Mouse (Mus musculus) left cerebral cortex, adult 9 months (tissue): Measurements from ENCODE around the gene Ctla2b.
"Not testable (repeated sequence)": the region's sequence is repeated elsewhere in the genome, so short reads cannot be mapped to it uniquely, and the experiment has no call there.

Experiments
- DNase-seq, 2 experiments: peaks; one replicate each; pipeline ENCODE4 v3.0.0; 2022; ENCODE audit warnings: low spot score in 2 of 2

The Ctla2b gene

DNA sequence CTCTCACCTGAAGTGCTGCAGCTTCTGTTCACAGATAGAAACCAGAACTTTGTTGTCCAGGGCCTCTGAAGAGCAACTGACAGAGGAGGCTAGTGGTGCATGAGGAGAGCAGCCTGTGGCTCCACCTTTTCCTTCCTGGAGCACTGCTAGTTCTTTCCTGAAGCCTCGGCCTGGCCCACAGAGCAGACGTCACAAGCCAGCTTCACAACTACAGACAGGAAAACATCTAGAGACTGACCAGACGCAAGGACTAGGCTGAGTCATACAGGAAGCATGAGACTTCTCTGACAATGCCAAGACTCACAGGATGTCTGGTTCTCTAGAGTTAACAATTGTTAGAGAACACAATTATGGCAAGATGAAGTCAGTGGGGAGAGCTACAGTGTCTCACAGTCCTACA lies at the start of gene Ctla2b:
Gene Ctla2b (minus strand): TSS at position 120 of the 400 bp plus-strand sequence.
- DNase-seq, result peak; percentile 3 to 14

DNA sequence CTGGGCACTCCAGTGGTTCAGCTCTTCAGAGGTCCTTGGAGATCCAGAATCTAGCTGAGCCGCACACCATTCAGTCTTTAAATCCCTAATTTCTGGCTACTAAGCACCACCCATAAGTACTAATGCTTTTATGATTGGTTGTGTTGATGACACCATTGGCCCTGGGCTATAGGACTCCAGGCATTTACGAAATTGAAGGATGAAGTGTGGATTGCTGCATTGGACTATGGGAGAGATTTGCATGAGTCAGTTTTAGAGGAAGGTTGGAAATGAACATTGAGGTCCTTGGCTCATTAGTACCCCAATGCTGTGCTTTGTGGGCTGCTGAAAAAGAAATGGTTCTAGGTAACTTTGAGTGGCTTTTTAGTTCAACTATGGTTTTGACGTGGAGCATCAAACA lies 44.6 kb upstream of the Ctla2b start, which contains the start of gene Tpbpa:
Gene Tpbpa (minus strand): TSS at position 101 of the 400 bp plus-strand sequence.
- DNase-seq, result not testable (repeated sequence)

DNA sequence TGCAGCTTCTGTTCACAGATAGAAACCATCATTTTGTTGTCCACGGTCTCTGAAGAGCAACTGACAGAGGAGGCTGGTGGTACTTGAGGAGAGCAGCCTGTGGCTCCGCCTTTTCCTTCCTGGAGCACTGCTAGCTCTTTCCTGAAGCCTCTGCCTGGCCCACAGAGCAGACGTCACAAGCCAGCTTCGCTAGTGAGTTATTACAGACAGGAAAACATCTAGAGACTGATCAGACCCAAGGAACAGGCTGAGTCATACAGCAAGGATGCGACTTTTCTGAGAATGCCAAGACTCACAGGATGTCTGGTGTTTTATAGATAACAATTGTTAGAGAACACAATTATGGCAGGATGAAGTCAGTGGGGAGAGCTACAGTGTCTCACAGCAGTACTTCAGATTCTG lies 39.3 kb upstream of the Ctla2b start, which contains the start of the genes Gm49391 and Ctla2a:
Gene Gm49391 (minus strand): TSS at position 72 of the 402 bp plus-strand sequence.
Gene Ctla2a (minus strand): TSS at position 126 of the 402 bp plus-strand sequence.
- no peak for DNase-seq

DNA sequence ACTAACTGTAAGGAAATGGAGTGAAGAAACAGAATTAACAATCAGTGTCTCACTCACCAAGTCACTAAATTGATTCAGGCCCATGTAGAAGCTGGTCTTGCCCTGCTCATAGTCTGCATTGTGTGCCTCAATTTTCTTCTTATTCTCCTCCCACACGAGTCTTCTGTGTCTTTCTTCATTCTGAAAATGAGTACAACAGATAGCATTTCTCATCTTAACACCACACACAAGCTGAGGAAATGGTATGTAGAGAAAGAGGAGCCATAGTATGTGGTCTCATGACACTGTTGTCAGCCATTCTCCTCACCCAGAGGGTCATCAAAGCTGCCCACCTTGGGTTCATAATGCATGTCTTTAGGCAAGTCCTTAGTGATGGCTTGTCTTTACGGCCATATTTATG lies 38.2 kb upstream of the Ctla2b start, which contains the start of gene Gm49393:
Gene Gm49393 (minus strand): TSS at position 101 of the 400 bp plus-strand sequence.
- DNase-seq, result not testable (repeated sequence)

DNA sequence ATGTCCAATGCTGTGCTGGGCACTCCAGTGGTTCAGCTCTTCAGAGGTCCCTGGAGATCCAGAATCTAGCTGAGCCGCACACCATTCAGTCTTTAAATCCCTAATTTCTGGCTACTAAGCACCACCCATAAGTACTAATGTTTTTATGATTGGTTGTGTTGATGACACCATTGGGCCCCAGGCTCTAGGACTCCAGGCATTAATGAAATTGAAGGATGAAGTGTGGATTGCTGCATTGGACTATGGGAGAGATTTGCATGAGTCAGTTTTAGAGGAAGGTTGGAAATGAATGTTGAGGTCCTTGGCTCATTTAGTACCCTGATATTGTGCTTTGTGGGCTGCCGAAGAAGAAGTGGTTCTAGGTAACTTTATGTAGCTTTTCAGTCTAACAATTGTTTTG lies 7.5 kb upstream of the Ctla2b start, which contains the start of gene Tpbpb:
Gene Tpbpb (minus strand): TSS at position 101 of the 400 bp plus-strand sequence.
- DNase-seq, result not testable (repeated sequence)

DNA sequence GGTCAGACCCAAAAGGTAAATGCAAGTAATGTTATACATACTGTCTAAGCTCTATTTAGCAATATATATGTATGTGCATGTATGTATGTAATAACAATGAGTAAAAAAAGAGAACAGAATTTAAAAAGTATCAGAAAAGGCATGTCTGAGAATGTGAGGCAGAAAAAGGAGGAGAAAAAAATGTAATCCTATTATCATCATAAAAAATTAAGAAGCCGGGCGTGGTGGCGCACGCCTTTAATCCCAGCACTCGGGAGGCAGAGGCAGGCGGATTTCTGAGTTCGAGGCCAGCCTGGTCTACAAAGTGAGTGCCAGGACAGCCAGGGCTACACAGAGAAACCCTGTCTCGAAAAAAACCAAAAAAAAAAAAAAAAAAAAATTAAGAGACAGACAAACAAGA lies 453 bp downstream of the Ctla2b start, which contains the start of gene Gm49392:
Gene Gm49392 (minus strand): TSS at position 101 of the 400 bp plus-strand sequence.
- not testable (repeated sequence) for DNase-seq

DNA sequence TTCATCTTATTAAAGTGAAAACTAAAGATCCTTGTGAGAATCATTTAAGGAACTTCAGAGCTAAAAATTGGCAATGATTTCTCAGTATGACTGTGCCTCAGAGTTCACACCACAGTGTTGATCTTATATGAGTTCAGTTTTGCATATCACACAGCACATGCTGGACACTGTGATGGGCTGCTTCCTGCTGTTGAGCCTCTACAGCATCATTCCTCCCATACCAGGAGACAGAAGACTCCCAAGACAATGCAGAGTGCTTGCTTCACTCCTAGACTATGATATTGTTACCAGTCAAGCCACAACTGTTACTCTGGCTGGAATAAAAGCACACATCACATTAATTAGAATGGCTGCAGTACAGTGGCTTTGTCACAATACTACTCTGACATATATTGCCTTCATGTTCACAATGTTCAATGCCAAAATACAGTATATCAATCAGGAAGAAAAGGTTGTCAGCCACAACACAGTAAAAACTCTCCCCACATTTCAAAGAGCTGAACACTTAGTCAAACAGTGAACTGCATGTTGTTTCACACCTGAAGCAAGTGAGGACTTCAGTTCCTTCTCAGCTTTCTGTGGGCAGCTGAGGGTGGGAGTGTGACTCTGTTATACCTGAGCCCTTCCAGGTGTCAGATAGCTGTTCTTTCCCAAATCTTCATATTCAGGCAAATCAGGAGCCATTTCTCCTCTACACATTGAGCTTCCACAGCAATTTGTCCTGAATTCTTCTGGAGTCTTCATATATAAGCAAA lies 1.7 kb downstream of the Ctla2b start:
- DNase-seq, result no peak

DNA sequence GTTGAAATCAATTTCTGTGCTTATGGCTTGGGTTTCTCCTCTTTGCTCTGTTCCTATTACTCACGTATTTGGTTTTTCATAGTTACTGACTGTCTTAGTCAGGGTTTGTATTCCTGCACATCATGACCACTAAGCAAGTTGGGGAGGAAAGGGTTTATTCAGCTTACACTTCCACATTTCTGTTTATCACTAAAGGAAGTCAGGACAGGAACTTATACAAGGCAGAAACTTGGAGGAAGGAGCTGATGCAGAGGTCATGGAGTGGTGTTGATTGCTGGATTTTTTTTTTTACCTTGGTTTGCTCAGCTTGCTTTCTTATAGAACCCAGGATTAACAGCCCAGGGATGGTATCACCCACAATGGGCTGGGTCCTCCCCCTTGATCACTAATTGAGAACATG lies 4.9 kb downstream of the Ctla2b start:
- no peak for DNase-seq

DNA sequence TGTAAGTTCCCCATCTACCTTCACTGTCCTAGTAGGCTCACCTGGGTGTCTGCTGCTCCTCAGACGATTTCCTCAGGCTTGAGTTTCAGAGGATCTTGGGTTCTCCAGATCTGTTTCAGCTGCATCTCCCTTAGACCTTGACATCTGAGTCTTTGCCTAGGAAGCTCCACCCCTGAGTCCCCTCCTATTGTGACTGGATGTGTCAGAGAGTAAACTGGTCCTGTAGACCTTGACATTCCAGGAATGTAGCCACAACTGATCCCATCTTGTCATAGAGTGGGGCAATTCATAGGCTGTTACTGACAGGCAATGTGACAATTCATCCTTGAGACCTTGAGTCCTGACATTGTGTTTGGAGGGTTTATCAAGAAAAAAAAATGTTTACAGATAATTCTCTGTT lies 33.0 kb downstream of the Ctla2b start, which contains the start of gene 4930486L24Rik:
Gene 4930486L24Rik (minus strand): TSS at position 195 of the 400 bp plus-strand sequence.
- no peak for DNase-seq

DNA sequence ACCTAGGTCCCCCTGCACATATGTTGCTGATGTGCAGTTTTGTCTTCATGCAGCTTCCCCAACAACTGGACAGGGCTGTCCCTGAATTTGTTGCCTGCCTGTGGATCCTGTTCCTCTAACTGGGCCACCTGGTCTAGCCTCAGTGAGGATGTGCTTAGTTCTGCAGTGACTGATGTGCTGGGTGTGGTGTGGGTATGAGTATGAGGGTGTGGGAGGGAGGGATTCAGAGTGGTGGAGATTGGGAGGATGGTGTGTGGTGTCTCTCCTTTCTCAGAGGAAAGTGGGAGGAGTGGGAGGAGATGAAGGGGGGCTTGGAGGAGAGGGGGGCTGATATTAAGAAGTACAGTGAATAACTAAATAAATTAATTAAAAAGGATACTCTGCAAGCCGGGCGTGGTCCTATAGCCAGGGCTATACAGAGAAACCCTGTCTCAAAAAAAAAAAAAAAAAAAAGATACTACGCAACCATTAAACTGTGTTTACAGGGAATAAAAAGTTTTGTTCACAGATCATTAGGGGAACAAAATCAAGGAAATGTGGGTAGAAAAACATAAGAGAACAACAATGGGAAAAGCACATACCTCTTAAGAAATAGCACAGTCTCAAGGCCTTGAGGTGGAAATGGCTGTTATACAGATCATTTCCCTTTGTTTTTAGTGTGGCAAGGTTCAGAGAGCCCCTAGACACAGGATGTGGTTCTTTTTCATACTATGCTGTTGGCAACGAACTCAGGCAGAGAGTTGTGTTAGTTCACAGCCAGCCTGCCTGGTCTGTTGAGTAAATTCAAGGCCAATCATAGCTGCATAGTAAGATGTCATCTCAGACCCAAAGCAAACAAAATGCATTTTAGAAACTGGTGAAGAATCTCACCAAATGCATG lies 48.8 kb downstream of the Ctla2b start:
- no peak for DNase-seq
